Mouse (Mus musculus) layer of hippocampus, adult 11-12 months (tissue): ENCODE measurements around the gene Gm9887.

Experiments used
- DNase-seq: peaks from one replicate; pipeline ENCODE4 v3.0.0; 2022; ENCODE audit warnings: low spot score

Gm9887 gene

DNA sequence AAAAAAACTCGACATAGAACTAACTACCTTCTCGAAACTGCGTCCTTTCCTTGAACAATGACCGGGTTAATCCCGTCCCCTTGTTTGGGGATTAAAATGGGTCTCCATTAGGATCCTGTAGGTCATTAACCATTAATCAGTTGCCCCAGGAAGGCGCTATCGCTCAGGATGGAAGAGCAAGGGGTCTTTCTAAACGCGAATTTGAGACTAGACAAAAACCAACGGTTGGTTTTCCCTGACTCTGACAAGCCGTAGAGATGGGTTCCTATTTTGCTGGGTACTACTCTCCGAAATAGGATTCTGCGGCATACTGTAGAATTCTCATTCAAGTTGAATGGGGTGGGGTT lies 15.0 kb downstream of the Gm9887 start:
- DNase-seq: no peak

GRCm38 (mm10) chr12:69356546-69357299 lies 15.5 kb downstream of the Gm9887 start, which contains the start of gene Nemf:
Nemf (minus strand) TSS chr12:69357165.
- peak; percentile 88 for DNase-seq

- DNase-seq: no peak
These were observed 20.6 kb downstream of the Gm9887 start for GRCm38 (mm10) chr12:69351685-69352084.

- no peak for DNase-seq
These were observed 22.3 kb downstream of the Gm9887 start for GRCm38 (mm10) chr12:69349928-69350327.

- peak; percentile 31 for DNase-seq
These were observed 38.7 kb downstream of the Gm9887 start for GRCm38 (mm10) chr12:69333547-69333946.

- no peak for DNase-seq
These were observed 40.1 kb downstream of the Gm9887 start for GRCm38 (mm10) chr12:69332147-69332546.

DNA sequence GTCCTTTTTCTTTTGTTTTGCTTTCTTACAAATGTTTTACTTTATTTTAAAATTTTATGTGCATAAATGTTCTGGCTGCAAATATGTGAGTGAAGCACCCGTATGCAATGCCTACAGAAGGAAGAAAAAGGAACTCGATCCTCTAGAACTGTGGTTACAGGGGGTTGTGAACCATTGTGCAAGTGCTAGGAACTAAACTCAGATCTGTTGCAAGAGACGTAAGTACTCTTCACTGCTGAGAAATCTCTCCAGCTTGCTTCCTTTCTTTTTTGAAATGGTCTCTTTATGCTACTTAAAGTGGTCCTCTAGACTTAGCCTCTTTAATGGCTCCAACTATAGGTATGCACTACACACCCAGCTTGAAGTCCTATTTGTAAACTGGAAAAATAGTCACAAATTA lies 41.1 kb downstream of the Gm9887 start:
- DNase-seq: no peak
